Mouse (Mus musculus) heart, adult 2 months (tissue): Measurements from ENCODE around the gene Pih1d3. TPM values are rescaled to one million over a fixed set of nuclear protein-coding genes. Genes with fewer than 3 reads are reported as not detected.

Experiments used
- DNase-seq, 2 experiments: peaks; one replicate each; pipeline ENCODE4 v3.0.0; 2021
- H3K27ac ChIP-seq: fragments of 200-600 bp; 2 replicates; pipeline ENCODE4 v1.8.1; 2022
- H3K27me3 ChIP-seq: fragments of 200-500 bp; 2 replicates; pipeline ENCODE4 v1.6.1; 2012; ENCODE audit warnings: mild to moderate bottlenecking, low read length, inconsistent platforms, mixed read lengths; ENCODE audit not compliant: control insufficient read depth, insufficient read depth
- H3K36me3 ChIP-seq: fragments of 200-500 bp; 2 replicates; pipeline ENCODE4 v1.6.1; 2012; ENCODE audit warnings: low read length, inconsistent platforms; ENCODE audit not compliant: control insufficient read depth, insufficient read depth
- H3K4me1 ChIP-seq: fragments of 200-500 bp; 2 replicates; pipeline ENCODE4 v1.6.1; 2011; ENCODE audit warnings: low read length; ENCODE audit not compliant: control insufficient read depth, insufficient read depth
- H3K4me3 ChIP-seq: fragments of 200-600 bp; 2 replicates; pipeline ENCODE4 v1.8.1; 2022
- H3K79me2 ChIP-seq: fragments of 200-500 bp; replicated peaks from 2 replicates; pipeline ENCODE4 v1.6.1; 2012; ENCODE audit warnings: mild to moderate bottlenecking, inconsistent platforms, low read length, moderate library complexity, mixed read lengths; ENCODE audit not compliant: control insufficient read depth, insufficient read depth
- H3K9ac ChIP-seq: fragments of 200-500 bp; 2 replicates; pipeline ENCODE4 v1.6.1; 2012; ENCODE audit warnings: low read depth, mild to moderate bottlenecking, control low read depth, inconsistent platforms, low read length, mixed read lengths
- CTCF ChIP-seq: fragments of 200-600 bp; IDR thresholded peaks from 2 replicates; pipeline ENCODE4 v1.8.1; 2022; ENCODE audit warnings: antibody characterized with exemption, mild to moderate bottlenecking, moderate library complexity
- EP300 ChIP-seq: fragments of 200-500 bp; IDR thresholded peaks from 2 replicates; pipeline ENCODE4 v1.6.1; 2011; ENCODE audit warnings: low read depth, low read length, control low read depth; ENCODE audit not compliant: insufficient read depth
- POLR2A ChIP-seq: fragments of 200-500 bp; IDR thresholded peaks from 2 replicates; pipeline ENCODE4 v1.6.1; 2011; ENCODE audit warnings: mild to moderate bottlenecking, low read depth, low read length, control low read depth; ENCODE audit not compliant: insufficient read depth
- WGBS: fragments of 180-500 bp; shearing (Covaris S2); methylation state at CpG from one replicate; pipeline ENCODE4 v1.1.7; 2018; 5-methylcytosine and 5-hydroxymethylcytosine counted together
- intact Hi-C: fragments of 180-260 bp; cut with DNase I; formaldehyde crosslinking; loops from one replicate; pipeline ENCODE4 v1.15.1; 2025
- polyA plus RNA-seq: library from polyadenylated mRNA; depleted of rRNA; stranded (reverse); fragments of >200 nt; gene quantifications from 2 replicates; pipeline ENCODE4 v1.2.3, GENCODE M21; 2012
- total RNA-seq, 2 experiments: library from RNA; stranded (reverse); gene quantifications; 2 replicates each; pipeline ENCODE4 v1.2.3; 2021

Gene Pih1d3
- total and polyA plus RNA-seq, 3 experiments = not detected

DNA sequence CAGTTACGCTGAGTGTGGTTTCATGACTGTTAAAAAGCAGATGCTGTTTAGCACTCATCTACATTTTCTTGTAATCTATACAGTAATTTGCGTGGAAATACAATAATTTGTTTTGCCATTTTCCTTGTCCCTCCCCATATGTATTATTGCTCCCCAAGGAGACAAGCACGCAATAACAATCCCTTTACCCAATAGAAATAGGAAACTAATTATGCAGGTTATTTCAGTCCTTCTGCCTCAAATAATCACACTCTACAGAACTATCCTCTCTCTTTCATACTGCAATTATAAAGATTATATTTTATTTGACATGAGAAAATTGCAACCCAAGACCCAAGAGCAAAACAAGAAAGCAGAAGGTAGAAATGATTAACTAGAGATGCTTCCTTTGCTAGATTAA lies 25.7 kb upstream of the Pih1d3 start:
- WGBS = 88% methylated on average over 3 of the region's 3 CpGs
- H3K36me3 ChIP-seq = no peaks in the 10 kb centered on the region
- H3K27ac ChIP-seq = no peak overlapping the region
- no peak for DNase-seq
- no peak overlapping the region for H3K4me3 ChIP-seq
- no peaks in the 10 kb centered on the region for H3K4me1 ChIP-seq
- no peak overlapping the region for H3K9ac ChIP-seq
- intact Hi-C loops = no loop called here
- no peaks in the 10 kb centered on the region for H3K27me3 ChIP-seq
- no peak for TF ChIP-seq EP300
- no peak for TF ChIP-seq POLR2A
- TF ChIP-seq CTCF = no peak
- no peaks in the 10 kb centered on the region for H3K79me2 ChIP-seq

DNA sequence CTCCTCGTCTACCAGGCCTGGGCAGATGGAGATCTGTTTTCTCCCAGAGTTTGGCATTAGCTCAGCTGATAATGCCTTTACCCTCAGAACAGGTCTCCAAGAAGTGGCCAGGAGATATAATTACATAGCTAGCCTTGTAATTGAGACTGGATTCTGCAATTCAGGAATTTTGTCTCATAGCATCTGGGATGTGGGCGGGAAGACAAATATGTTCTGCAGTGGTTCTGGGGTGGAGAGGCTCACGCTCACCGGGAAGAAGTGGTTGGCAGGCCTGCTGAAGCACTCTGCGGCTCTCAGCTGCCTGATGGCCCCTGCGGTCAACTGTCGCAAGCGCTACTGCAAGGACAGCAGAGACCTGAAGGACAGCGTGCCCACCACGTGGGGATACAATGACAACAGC lies 18.9 kb upstream of the Pih1d3 start:
- no peaks in the 10 kb centered on the region for H3K36me3 ChIP-seq
- H3K79me2 ChIP-seq = no peaks in the 10 kb centered on the region
- no peak overlapping the region for H3K4me3 ChIP-seq
- no peak for DNase-seq
- H3K4me1 ChIP-seq = no peaks in the 10 kb centered on the region
- H3K9ac ChIP-seq = no peak overlapping the region
- WGBS = 80% methylated on average over 10 of the region's 10 CpGs
- TF ChIP-seq CTCF = no peak
- no peak for TF ChIP-seq POLR2A
- no peak for TF ChIP-seq EP300
- intact Hi-C loops = no loop called here
- H3K27ac ChIP-seq = no peak overlapping the region
- no peaks in the 10 kb centered on the region for H3K27me3 ChIP-seq

DNA sequence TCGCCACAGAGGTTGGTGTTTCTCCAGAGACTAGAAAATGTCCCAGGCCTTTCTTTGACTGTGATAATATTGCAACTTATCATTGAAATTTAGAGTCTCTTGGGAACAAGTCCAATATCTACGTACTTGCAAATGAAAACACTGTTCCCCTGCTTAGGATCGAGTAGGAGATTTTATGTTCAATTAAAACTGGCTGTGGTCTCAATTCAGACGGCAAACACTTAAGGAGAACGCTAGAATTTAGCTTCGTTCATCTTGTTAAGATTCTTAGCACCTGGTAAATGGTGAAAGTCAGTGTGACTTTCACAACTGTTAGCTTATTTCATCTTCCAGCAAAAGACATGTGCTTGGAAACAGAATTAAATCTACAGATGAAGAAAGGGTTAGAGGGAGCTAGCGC lies 17.3 kb upstream of the Pih1d3 start:
- Histone ChIP-seq H3K9ac (no peak overlapping the region), H3K4me3 (no peak overlapping the region), H3K4me1 (no peaks in the 10 kb centered on the region), H3K79me2 (no peaks in the 10 kb centered on the region), H3K27me3 (no peaks in the 10 kb centered on the region), H3K36me3 (no peaks in the 10 kb centered on the region), H3K27ac (no peak overlapping the region)
- intact Hi-C loops = no loop called here
- 63% methylated on average over 7 of the region's 7 CpGs for WGBS
- no peak for TF ChIP-seq POLR2A
- no peak for TF ChIP-seq CTCF
- TF ChIP-seq EP300 = no peak
- no peak for DNase-seq

- Histone ChIP-seq H3K9ac (no peak overlapping the region), H3K4me1 (no peaks in the 10 kb centered on the region), H3K79me2 (no peaks in the 10 kb centered on the region), H3K27me3 (no peaks in the 10 kb centered on the region), H3K4me3 (no peak overlapping the region), H3K27ac (no peak overlapping the region), H3K36me3 (no peaks in the 10 kb centered on the region)
- DNase-seq = no peak
- intact Hi-C loops = no loop called here
- 65% methylated on average over 3 of the region's 3 CpGs for WGBS
- TF ChIP-seq EP300 = no peak
- no peak for TF ChIP-seq POLR2A
- no peak for TF ChIP-seq CTCF
These were observed 16.9 kb upstream of the Pih1d3 start for GRCm38 (mm10) chr1:31205770-31206169.

- no peaks in the 10 kb centered on the region for H3K79me2 ChIP-seq
- H3K27ac ChIP-seq = no peak overlapping the region
- WGBS = 2% methylated on average over 5 of the region's 5 CpGs
- H3K4me3 ChIP-seq = no peak overlapping the region
- no peak overlapping the region for H3K9ac ChIP-seq
- TF ChIP-seq POLR2A (no peak), CTCF (peak; percentile 86), EP300 (no peak)
- intact Hi-C loops = no loop called here
- no peak for DNase-seq
- peaks cover 2% of the 10 kb centered on the region for H3K4me1 ChIP-seq
- H3K27me3 ChIP-seq = no peaks in the 10 kb centered on the region
- no peaks in the 10 kb centered on the region for H3K36me3 ChIP-seq
These were observed 12.5 kb upstream of the Pih1d3 start for GRCm38 (mm10) chr1:31210144-31210543.

GRCm38 (mm10) chr1:31214831-31215230 lies 7.8 kb upstream of the Pih1d3 start:
- Histone ChIP-seq H3K36me3 (no peaks in the 10 kb centered on the region), H3K79me2 (no peaks in the 10 kb centered on the region), H3K4me1 (peaks cover 2% of the 10 kb centered on the region), H3K4me3 (no peak overlapping the region), H3K9ac (no peak overlapping the region), H3K27ac (no peak overlapping the region), H3K27me3 (no peaks in the 10 kb centered on the region)
- no peak for TF ChIP-seq EP300
- no peak for TF ChIP-seq CTCF
- TF ChIP-seq POLR2A = no peak
- 38% methylated on average over 1 of the region's 1 CpGs for WGBS
- intact Hi-C loops = no loop called here
- DNase-seq = no peak
